Mouse (Mus musculus) erythroid progenitor cell, adult 5-6 weeks (primary cell): ENCODE data around the gene Snx22. TPM values are rescaled to one million over a fixed set of nuclear protein-coding genes. Genes with fewer than 3 reads are reported as not detected.

Experiments
- ATAC-seq: replicated peaks from 2 replicates; pipeline ENCODE4 v1.8.0; 2016; ENCODE audit warnings: moderate number of reproducible peaks, mild to moderate bottlenecking, moderate TSS enrichment, inconsistent platforms; ENCODE audit not compliant: poor library complexity, low FRiP score, severe bottlenecking
- total RNA-seq, 2 experiments: library from RNA; stranded (forward) in 1 of 2; stranded (reverse) in 1 of 2; fragments of 150-400 nt in 1 of 2; fragments of 186-747, 209-891 nt in 1 of 2; gene quantifications; 2 replicates each; pipeline versions ENCODE4 v1.2.3 to v1.2.4; 2015 to 2017; ENCODE audit warnings: low replicate concordance in 2 of 2

The Snx22 gene
- total RNA-seq, 2 experiments from 2014 or later = 123 to 179 TPM

DNA sequence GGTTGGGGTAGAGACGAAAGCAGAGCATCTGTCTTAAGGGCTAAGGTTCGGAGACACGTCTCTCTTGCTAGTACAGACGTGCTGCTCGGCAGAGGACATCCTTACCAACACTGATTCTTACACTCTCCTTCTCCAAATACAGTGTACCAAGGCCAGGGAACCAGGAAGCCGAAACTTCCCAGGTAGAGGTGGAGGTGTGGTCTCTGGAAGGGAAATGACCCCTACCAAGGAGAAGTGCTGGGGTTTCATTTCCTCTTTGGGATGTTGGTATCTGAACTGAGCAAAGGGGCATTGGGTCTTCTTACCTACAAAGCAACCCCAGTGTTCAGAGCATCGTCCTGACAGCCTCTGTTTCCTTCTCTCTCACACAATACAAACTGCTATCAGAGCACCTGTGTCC lies 3.2 kb upstream of the Snx22 start:
- ATAC-seq = no peak

DNA sequence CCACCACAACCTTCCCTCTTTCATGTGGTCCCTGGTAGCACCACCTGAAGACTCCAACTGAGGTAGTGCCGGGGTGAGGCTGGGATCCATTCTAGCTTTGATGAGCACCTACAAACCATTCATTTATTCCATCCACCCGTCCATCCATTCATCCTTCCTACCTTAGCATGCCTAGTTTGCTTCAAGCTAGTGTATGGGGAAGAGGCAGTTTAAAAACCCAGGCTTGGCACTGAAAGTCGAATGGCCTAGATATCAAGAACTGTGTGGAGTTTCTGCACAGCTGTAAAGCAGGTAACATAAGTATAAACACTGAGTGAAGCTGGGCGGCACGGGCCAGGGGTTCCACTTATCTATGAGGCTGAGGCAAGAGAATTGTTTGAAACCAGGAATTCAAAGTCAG lies 632 bp upstream of the Snx22 start:
- peak; percentile 41 for ATAC-seq

DNA sequence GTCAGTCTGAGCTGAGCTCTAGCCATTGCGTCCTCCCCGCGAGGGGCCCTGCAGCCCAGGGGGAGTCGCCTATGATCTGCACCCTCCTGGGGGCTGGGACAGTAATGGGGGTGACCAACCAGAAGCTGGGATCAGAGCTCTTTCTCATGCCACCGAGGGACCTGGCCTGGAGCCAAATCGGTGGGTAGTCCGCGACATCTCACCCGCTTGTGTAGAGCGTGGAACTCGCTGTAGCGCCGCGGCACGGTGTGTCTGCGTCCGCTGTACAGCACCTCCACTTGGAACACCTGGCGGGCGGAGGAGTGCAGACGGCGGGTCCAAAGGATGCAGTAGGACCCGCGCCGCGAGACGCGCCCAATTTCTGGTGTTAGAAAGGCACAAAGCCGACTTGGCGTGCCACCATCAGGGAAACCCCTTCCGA lies 538 bp downstream of the Snx22 start:
- peak; percentile 47 for ATAC-seq

DNA sequence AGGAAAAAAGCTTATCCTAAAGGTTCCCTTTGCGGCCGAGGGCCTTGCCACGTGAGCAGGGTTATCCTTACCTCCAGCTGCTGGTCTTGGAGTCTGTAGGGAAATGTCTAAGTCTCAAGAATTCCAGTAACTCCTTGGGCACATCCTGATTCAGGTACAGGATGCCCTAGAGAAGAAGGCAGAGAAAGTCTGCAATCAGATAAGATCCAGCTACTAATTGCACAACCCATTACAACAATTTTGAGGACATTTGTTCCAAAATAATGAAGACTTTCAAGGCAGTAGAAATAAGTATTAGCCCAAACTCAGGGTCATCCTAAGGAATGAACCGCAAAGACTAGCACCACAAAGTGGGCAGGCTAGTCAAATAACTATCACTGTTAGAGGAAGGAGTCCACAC lies 1.5 kb downstream of the Snx22 start:
- no peak for ATAC-seq

DNA sequence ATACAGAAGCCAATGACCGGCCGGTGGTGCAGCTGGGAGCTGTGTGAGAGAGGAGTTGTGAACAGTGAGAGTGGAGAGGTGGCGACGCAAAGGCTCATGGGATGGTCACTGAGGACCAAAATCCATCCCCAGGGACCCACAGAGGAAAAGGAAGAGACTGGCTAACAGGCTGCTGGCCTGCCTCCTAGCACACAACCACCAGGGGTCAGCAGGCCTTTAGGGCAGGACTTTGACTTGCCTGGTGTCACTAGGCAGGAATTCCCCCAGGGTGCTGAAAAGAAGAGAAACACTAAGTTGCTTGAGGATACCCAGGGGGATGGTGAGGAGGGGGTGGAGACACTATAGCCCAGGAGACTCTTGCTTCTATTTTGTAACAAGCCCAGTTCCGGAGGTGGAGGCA lies 2.0 kb downstream of the Snx22 start:
- ATAC-seq = peak; percentile 42

DNA sequence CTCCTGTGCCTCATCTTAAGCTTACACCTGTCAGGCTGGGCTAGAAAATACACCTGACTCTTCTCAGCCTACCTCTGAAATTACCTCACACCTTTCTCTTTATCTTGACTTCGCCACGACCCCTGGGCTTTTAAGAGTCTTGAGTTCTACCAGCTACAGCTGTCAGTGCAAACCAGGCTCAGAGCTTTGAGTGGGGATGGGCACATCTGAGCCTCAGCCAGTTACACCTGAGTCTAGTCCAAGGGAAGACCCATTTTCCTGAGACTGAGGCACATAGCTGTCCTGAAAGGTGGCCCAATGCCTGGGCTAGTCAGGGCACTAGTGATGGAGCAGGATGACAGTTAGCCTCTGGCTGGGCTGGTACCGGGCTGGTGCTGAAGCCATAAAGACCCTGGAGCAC lies 2.7 kb downstream of the Snx22 start:
- no peak for ATAC-seq

DNA sequence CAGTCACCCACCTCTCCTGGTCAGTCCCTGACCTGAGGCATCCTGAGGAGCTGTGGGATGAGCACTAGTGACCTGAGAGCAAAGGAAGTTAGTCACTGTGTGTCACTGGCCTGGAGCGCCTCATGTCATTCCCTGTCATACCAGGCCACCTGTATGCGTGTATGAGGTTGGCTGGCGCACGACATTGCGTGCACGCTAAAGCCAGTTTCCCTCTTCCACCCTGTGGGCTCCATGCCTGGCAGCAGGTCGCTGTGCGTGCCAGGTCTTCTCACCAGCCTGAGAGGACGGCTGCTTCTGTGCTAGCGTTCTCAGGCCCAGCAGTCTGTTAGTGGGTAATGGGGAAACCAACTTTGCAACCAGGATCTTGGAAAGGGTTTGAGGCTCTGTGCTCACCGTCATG lies 5.2 kb downstream of the Snx22 start:
- ATAC-seq = no peak

DNA sequence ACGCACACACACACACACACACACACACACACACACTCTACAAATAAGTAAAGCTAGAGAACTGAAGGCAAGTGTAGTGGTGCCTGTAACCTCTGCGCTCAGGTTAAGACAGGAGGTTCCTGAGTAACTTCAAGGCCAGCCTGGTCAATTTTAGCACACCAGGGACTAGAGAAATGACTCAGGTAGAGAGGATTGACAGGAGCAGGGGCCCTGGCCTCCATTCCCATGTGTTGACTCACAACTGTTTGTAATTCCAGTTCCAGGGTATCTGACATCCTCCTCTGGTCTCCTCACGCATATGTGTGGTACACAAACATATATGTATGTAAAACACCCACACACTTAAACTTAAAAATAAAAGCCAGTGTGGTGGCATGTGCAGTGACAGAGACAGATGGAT lies 6.1 kb downstream of the Snx22 start:
- no peak for ATAC-seq

DNA sequence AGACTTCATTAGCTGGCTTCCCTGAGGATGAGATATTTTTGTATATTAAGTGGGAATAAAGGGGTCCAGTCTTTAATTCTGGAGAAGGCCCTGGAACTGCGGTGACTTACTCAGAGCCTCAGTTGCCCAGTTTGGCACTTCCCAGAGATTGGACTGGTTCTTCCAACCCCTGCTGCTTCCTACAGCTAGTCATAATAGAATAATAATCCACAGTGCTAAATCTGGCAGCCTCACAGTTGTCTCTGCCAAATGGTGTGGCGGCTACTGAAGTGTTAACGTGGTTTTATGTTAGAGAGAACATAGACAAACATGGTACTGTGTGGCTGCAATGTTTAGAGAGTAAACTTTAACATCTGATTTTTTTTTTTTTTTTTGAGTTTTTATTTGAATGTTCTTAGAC lies 7.9 kb downstream of the Snx22 start:
- no peak for ATAC-seq

DNA sequence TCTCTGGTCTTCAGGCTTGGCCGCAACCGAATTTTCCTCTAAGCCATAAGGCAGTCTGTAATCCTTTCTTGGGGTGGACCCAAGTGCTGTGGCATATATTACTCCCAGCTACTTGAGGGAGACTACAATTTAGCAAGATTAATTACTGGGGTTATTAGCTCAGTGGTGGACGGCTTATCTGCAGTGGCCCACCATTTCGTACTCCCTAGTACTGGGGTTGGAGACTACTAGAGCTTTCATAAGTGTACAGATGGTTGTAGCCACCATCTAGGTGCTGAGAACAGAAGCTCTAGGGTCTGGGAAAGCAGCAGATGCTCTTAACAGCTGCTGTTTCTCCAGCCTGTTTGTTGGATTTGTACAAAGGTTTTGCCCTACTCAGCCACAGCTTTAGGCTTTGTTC lies 8.5 kb downstream of the Snx22 start:
- ATAC-seq = no peak

DNA sequence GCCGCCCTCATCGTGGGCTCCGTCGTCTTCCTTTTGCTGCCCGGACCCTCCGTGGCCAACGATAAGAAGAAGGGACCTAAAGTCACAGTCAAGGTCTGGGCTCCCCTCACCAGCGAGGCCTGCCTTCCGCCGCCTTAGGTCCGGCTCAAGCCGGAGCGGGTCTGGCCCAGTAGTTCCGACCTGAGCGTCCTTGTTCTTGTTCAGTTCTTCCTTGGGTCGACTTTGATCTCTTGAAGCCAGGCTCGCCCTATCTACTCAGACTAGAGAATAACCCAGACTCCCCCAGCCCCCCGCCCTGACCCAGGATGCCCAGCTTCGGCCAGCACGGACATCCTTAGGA lies 9.2 kb downstream of the Snx22 start:
- ATAC-seq = peak; percentile 53

DNA sequence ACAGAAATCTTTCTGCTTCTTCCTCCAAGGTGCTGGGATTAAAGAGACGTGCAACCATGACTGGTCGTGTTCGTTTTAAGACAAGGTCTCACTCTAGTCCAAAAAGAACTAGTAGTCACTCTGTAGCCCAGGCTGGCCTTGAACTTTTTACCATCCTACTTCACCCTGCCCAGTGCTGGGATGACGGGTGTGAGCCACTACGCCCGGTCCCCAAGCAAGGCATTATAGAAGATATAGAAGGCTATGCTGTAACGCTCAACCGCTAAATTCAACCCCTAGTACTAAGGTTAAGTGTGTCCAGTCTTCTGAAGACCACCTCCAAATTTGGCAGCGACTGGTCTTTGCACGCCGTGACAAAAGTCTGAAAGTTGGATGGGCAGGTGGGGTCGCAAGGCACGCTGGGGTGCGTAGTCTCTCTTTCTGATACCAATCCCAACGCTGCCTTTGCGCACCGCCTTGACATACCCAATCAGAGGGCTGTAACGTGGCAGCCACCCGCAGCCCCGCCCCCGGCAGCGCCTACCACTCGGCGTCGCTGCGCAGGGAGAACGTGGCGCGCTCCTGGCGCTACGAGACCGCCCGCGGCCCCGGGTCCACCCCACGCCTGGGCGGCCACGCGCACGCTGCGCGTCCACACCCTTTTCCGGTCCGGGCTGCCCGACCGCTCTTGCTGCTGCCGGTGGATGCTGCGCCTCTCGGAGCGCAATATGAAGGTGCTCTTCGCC lies 9.8 kb downstream of the Snx22 start, which contains the start of gene Ppib:
TSS of gene Ppib (plus strand) at position 640 of the 725 bp plus-strand sequence.
- ATAC-seq = peak; percentile 96

DNA sequence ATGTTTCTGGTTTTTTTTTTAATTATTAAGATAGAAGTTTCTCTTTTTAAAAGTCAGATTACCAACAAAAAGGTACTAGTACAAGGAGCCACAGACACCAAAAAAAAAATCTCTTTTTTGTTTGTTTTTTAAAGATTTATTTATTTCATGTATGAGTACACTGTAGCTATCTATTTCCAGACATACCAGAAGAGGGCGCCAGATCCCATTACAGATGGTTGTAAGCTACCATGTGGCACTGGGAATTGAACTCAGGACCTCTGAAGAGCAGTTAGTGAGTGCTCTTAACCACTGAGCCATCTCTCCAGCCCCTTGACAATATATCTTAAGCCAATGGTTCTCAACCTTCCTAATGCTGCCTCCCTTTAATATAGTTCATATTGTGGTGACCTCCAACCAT lies 15.9 kb downstream of the Snx22 start:
- ATAC-seq = no peak

DNA sequence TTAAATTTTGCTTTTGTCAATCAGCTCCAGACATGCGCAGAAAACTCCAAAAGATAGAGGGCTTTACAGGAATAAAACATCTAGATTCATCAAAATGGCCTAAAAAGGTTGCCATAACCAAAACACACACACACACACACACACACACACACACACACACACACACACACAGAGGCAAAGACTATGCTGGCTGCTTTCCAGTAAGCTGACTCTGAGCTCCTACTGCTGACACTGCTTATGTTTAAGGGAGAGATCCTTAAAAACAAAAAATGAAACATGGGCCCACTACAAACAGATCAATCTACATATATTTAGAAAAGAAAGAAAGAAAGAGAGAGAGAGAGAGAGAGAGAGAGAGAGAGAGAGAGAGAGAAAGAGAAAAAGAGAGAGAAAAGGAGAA lies 16.8 kb downstream of the Snx22 start:
- ATAC-seq = no peak

DNA sequence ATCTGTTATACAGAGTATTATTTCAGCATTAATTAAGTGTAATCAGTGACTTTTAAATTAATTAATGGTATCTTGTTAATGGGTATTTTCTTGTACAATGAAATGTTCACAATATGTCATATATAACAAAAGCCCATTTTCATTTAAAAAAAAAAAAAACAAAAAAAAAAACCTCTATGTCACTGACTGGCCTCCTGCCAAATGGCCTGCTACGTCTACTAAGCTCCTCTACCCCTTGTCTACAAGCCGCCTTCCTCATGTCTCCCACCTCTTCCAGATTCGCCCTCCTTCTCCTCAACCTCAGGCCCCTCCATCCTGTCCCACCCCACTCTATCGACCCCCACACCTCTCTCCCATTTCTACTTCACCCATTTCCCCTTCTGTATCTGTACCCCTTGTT lies 18.0 kb downstream of the Snx22 start:
- no peak for ATAC-seq

DNA sequence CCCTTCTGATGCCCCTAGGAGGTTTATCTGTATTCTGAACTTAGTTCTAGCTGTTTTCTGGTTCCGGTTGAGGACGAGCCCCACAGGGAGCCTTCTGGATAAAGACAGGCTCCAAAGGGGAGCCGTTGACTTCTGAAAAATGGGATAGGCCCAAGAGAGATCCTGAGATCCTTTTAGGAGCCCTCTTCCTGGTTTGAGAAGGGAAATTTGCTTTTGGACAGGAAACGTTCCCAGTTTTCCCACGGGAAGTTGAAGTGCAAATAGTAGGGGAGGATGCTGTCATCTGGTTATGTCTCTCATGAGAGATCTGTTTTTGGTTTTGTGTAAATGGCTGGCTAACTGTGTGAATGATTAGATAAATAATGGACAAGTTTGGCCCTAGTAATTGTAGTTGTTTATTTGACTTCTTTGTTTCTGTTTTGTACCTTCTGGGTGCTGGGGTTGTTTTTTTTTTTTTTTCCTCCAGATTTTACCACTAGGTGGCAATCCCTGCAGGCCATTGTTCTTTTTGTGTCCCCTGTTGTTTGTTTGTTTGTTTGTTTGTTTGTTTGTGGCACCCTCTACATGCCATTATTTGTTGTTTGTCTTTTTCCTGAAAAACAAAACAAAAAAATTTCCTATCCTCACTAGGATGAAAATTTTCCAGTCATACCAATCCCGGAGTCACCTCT lies 19.5 kb downstream of the Snx22 start:
- ATAC-seq = no peak

DNA sequence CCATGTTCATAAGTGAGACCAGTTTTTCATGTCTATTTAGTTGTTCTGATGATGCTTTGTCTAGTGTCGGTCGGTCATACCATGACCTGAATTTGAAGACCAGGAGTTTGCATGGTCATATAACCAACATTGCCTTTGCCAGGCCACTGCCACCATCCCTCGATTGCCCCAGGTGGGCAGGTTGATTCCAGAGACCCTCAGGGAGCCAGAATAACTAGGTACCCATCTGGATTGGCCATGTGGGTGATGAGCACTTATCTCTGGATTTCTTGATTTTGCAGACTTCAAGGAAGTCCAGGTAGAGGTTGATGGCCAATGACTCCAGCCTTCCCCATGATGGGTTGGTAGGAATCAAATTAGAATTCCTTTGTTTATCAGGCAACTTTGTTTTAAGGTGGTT lies 26.3 kb downstream of the Snx22 start:
- ATAC-seq = no peak

DNA sequence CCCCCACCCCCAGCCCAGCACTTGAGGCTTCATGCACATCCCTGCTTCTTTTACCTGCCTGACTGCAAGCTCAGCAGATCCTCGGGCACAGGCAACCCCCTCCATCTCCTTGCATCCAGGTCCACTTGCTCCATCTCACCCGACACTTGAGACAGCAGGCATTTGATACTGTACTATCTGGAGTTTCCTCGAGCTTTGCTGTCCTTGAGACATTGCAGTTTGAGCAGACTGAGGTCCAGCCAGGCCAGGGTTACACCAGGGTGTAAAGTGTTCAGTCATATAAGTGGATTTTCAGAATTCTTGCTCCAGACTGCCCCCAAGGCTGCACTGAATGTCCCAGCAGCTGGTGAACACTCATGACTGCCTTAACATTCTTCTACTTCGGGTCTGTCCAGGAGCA lies 27.2 kb downstream of the Snx22 start:
- ATAC-seq = no peak

DNA sequence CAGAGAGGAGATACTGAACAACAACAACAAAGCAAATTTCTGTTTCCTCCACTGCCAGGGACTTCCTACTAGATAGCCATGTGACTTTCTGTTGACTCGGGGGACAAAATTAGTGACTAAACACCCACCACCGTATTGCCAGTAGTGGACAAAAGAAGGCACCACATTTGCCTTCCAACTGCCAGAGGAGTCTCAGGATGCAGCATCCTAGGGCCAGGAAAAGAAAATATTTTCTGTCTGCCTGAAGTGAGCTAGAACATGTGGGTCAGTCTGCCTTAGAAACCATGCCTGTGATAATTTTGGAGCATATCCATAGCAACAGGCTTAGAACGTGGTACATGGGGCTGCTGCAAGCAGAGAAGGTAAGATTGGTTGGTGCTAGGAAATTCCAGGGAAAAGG lies 28.7 kb downstream of the Snx22 start:
- no peak for ATAC-seq

DNA sequence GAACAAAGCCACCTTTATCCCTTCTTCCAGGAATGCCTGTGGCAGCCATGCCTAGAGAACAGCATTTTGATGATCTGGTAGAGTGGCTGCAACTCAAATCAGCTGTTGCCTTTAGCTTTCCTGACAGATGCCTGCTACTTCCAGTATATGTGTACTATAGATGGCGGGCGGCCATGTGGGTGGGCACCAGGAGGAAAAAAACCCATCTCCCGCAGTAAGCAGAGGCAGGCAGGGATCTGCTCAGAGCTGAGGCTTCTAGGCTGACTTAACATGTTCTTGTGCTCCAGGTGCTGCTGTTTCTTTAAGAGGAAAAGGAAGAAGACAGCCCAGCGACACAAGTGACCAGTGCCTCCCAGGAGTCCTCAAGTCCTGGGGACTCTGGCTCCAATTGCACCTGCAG lies 30.2 kb downstream of the Snx22 start:
- no peak for ATAC-seq

DNA sequence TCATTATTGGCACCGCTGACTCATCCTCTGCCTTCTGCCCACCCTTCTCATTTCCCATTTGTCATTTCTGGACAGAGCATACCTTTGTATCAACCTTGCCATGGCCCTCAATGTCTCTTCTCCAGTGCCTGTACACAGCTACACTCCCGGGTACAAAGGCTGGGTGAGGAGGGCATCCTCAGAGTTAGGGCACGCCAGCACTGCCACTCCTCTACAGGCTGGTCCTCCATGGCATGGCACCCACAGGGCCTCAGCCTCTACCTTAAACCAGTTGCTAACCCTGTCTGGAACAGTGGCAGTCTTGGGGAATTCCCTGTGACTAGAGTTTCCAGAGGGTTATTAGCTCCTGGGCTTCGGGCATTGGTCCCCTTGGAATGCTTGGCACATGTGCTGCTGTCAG lies 30.9 kb downstream of the Snx22 start:
- ATAC-seq = no peak

DNA sequence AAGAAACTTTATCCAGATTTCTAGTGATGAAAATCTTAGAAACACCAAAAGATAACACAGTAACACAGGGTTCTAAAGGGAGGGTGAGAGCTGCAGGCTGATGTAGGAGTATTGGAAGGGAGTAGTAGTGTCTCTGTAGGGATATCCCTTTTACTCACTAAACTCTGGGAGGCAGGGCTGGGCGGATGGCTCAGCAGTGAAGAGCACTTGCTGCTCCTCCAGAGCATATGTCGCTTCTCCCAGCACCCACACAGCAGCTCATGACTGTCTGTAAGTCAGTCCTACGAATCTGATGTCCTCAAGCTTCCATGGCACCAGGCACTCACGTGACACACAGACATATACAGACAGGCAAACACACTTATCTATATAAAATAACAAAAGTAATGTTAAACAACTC lies 31.4 kb downstream of the Snx22 start:
- ATAC-seq = no peak
